Mouse (Mus musculus) heart, embryonic 11.5 days (tissue): Measurements from ENCODE around the gene Naf1. TPM values are rescaled to one million over a fixed set of nuclear protein-coding genes. Genes with fewer than 3 reads are reported as not detected.
A peak's percentile ranks its signal among the peaks of the same experiment; 100 is the strongest.

Experiments used
- ATAC-seq: fragments of 200-750 bp; cut with Nextera tagmentation; replicated peaks from 2 replicates; pipeline ENCODE4 v1.8.0; 2017; ENCODE audit warnings: moderate library complexity; ENCODE audit not compliant: insufficient number of reproducible peaks, low FRiP score, low TSS enrichment
- H3K27ac ChIP-seq: fragments of 300-500 bp; sonication (generic); 2 replicates; pipeline ENCODE4 v1.5.1; 2014; ENCODE audit warnings: mild to moderate bottlenecking, low read depth, low read length
- H3K27me3 ChIP-seq: fragments of 300-500 bp; sonication (generic); 2 replicates; pipeline ENCODE4 v1.6.1; 2014; ENCODE audit warnings: mild to moderate bottlenecking, low read length, mixed read lengths; ENCODE audit not compliant: control insufficient read depth, insufficient read depth
- H3K36me3 ChIP-seq: fragments of 300-500 bp; sonication (generic); 2 replicates; pipeline ENCODE4 v1.6.1; 2014; ENCODE audit warnings: mild to moderate bottlenecking, low read length, moderate library complexity, mixed read lengths; ENCODE audit not compliant: control insufficient read depth, insufficient read depth
- H3K4me1 ChIP-seq: fragments of 300-500 bp; sonication (generic); 2 replicates; pipeline ENCODE4 v1.6.1; 2014; ENCODE audit warnings: low read length; ENCODE audit not compliant: control insufficient read depth, insufficient read depth
- H3K4me2 ChIP-seq: fragments of 300-500 bp; sonication (generic); 2 replicates; pipeline ENCODE4 v1.6.1; 2014; ENCODE audit warnings: mild to moderate bottlenecking, moderate library complexity
- H3K4me3 ChIP-seq: fragments of 300-500 bp; sonication (generic); 2 replicates; pipeline ENCODE4 v1.5.1; 2014; ENCODE audit warnings: low read depth, low read length
- H3K9ac ChIP-seq: fragments of 300-500 bp; sonication (generic); 2 replicates; pipeline ENCODE4 v1.6.1; 2014; ENCODE audit warnings: mild to moderate bottlenecking, low read depth, low read length, moderate library complexity
- H3K9me3 ChIP-seq: fragments of 300-500 bp; sonication (generic); replicated peaks from 2 replicates; pipeline ENCODE4 v1.6.1; 2016; ENCODE audit warnings: low read length; ENCODE audit not compliant: control insufficient read depth
- WGBS: fragments of 180-500 bp; shearing (Covaris S2); extraction: QIAGEN DNeasy Blood & Tissue Kit; methylation state at CpG from one replicate; pipeline ENCODE4 v1.1.7; 2014; ENCODE audit not compliant: insufficient replicate concordance; 5-methylcytosine and 5-hydroxymethylcytosine counted together
- polyA plus RNA-seq: library from polyadenylated mRNA; unstranded; fragments of >200 nt; fragmentation: Nextera tagmentation; extraction: Ambion mirVana; gene quantifications from 2 replicates; pipeline ENCODE4 v1.2.1, GENCODE M21; 2014

The Naf1 gene
- polyA plus RNA-seq, 1 experiment from 2014 or later = 3.4 TPM

- no peaks in the 10 kb centered on the region for H3K9me3 ChIP-seq
- H3K4me3 ChIP-seq = no peak overlapping the region
- no peaks in the 10 kb centered on the region for H3K27me3 ChIP-seq
- no peak overlapping the region for H3K4me2 ChIP-seq
- no peaks in the 10 kb centered on the region for H3K4me1 ChIP-seq
- H3K27ac ChIP-seq = no peak overlapping the region
- no peaks in the 10 kb centered on the region for H3K36me3 ChIP-seq
- H3K9ac ChIP-seq = no peak overlapping the region
- ATAC-seq = no peak
- 74% methylated on average over 2 of the region's 2 CpGs for WGBS
Measured at GRCm38 (mm10) chr8:66891879-66892278, 31.9 kb downstream of the Naf1 start.

DNA sequence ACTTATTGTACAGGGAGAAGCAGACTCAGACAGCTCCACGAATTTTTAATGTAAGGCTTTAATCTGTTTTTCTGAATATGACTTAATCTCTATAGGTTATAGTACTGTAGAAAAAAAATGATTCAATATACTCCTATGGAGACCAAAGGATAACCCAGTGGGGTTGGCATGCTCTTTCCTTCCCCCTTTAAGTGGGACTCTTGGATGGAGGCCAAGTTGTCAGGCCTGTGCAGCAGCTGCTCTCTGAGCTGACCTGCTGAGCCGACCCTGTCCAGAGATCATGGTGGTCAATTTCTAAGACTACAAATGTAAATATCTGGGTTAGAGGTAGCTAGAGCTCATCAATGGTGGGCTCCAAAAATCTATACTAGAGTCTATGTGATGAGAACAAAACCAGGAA is 45.0 kb downstream of the Naf1 start:
- H3K4me3 ChIP-seq = no peak overlapping the region
- no peak overlapping the region for H3K27ac ChIP-seq
- no peaks in the 10 kb centered on the region for H3K27me3 ChIP-seq
- WGBS = 64% methylated on average over 2 of the region's 2 CpGs
- no peak overlapping the region for H3K4me2 ChIP-seq
- H3K4me1 ChIP-seq = 0 out of 2 replicates have a peak, but pooled peaks cover 2% of the 10 kb centered on the region
- ATAC-seq = no peak
- H3K36me3 ChIP-seq = no peaks in the 10 kb centered on the region
- H3K9ac ChIP-seq = no peak overlapping the region
- no peaks in the 10 kb centered on the region for H3K9me3 ChIP-seq

DNA sequence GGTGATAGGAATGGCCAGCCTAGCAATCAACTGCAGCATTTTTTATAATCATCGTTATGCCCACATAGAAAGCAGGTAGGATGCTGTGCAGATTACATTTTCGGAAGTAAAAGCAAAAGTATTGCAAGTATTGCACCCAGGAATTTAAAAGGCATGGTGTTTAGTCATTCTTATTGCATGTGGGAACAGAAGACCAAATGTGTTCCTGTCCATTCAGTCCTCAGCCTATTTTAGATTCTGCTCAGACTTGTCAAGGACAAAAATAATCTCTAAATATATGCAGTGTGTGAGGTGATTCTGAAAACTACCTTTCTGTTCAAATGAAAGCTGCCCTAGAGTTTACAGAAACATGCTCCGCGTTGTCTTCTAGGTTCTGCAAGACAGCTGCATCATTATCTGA is 45.5 kb downstream of the Naf1 start:
- no peak overlapping the region for H3K4me3 ChIP-seq
- no peak overlapping the region for H3K4me2 ChIP-seq
- no peak overlapping the region for H3K9ac ChIP-seq
- H3K36me3 ChIP-seq = no peaks in the 10 kb centered on the region
- no peak overlapping the region for H3K27ac ChIP-seq
- ATAC-seq = no peak
- H3K27me3 ChIP-seq = no peaks in the 10 kb centered on the region
- no peaks in the 10 kb centered on the region for H3K9me3 ChIP-seq
- WGBS = 84% methylated on average over 4 of the region's 4 CpGs
- H3K4me1 ChIP-seq = 0 out of 2 replicates have a peak, but pooled peaks cover 2% of the 10 kb centered on the region

DNA sequence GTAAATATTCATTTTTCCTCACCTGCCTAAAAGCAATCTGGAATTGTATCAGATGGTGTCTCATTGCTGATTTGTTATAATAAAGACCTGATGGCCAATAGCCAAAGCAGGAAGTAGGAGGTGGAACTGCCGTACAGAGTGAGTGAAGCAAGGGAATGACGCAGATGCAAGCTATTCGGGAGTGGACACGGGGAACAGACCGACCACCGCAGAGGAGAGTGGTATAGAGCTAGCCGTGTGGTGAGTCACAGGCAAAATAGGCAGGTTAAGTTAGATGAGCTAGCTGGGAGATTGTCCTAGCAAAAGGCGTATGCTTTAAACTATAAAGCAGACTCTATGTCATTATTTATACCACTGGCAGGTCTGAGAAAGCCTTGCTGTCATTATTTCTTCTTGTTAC is 46.1 kb downstream of the Naf1 start:
- ATAC-seq = no peak
- H3K9ac ChIP-seq = no peak overlapping the region
- H3K27me3 ChIP-seq = no peaks in the 10 kb centered on the region
- H3K27ac ChIP-seq = no peak overlapping the region
- no peak overlapping the region for H3K4me2 ChIP-seq
- H3K36me3 ChIP-seq = no peaks in the 10 kb centered on the region
- 0 out of 2 replicates have a peak, but pooled peaks cover 2% of the 10 kb centered on the region for H3K4me1 ChIP-seq
- no peak overlapping the region for H3K4me3 ChIP-seq
- 78% methylated on average over 8 of the region's 8 CpGs for WGBS
- no peaks in the 10 kb centered on the region for H3K9me3 ChIP-seq

- Histone ChIP-seq H3K9me3 (no peaks in the 10 kb centered on the region), H3K4me2 (peak overlapping the region; percentile 49), H3K27me3 (no peaks in the 10 kb centered on the region), H3K9ac (no peak overlapping the region), H3K27ac (no peak overlapping the region), H3K4me1 (no peaks in the 10 kb centered on the region), H3K4me3 (no peak overlapping the region; the same call in 1 of the 2 replicates), H3K36me3 (no peaks in the 10 kb centered on the region)
- no peak for ATAC-seq
- 23% methylated on average over 6 of the region's 6 CpGs for WGBS
Measured at GRCm38 (mm10) chr8:66910684-66911083, 50.7 kb downstream of the Naf1 start.

DNA sequence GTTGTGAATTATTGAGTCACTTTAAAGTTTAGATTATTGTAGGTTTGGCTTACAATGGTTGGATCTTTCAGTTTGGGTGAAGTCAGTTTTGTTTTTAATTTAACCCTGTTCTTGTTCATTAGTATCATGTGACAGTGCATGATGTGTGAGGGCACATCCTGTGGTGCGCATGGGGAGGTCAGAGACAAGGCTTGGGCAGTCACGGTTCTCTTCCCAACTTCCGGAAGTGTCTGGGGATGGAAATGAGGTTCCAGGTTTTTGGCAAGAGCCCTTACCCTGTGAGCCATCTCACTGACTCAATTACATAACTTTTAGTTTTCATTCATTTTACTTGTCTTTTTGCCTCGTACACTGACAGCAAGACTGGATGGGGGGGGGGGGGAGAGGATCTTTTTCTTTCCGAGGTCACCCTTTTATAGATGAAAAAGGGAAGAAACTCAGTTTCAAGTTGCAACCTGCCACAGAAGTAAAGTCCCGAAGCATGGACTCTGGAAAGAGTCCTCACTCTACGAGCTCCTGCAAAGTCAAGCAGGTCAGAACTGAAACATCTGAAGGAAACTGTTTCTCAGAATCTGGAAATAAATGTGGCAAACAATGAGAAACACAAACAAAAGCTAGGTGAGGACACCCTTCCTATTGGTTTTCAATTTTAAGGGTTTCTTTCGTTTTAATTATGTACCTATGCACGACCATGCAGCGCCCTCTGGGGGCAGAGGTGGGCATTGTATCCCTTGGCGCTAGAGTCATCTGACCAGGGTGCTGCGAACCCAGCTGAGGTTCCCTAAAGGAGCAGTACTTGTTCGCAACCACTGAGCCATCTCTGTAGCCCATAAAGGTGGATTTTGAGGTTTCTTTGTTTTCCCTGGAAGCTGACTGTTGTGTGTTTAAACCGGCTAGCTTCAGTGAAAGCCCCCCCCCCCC is 53.9 kb downstream of the Naf1 start:
- WGBS = 62% methylated on average over 14 of the region's 14 CpGs
- no peaks in the 10 kb centered on the region for H3K36me3 ChIP-seq
- no peaks in the 10 kb centered on the region for H3K9me3 ChIP-seq
- no peak overlapping the region for H3K4me2 ChIP-seq
- ATAC-seq = no peak
- no peaks in the 10 kb centered on the region for H3K27me3 ChIP-seq
- H3K4me3 ChIP-seq = no peak overlapping the region
- no peak overlapping the region for H3K9ac ChIP-seq
- no peaks in the 10 kb centered on the region for H3K4me1 ChIP-seq
- H3K27ac ChIP-seq = no peak overlapping the region

DNA sequence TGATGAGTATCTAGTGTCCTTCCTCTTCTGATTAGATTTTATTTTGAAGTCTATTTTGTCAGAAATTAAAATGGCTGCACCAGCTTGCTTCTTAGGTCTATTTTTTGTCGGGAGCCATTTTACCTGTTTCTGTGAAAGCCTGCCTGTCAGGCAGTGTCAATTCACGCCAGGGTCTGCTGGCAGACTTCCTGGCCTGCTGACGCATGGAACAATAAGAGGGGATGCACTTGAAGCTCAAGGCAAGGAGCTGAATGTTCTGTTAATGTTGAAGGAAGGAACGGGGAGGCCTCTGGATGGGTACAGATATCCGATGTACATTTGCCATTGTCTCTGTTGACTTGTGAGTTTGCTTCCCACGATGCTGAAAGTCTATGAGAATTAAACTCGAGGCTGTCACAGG is 56.0 kb downstream of the Naf1 start:
- H3K27me3 ChIP-seq = no peaks in the 10 kb centered on the region

DNA sequence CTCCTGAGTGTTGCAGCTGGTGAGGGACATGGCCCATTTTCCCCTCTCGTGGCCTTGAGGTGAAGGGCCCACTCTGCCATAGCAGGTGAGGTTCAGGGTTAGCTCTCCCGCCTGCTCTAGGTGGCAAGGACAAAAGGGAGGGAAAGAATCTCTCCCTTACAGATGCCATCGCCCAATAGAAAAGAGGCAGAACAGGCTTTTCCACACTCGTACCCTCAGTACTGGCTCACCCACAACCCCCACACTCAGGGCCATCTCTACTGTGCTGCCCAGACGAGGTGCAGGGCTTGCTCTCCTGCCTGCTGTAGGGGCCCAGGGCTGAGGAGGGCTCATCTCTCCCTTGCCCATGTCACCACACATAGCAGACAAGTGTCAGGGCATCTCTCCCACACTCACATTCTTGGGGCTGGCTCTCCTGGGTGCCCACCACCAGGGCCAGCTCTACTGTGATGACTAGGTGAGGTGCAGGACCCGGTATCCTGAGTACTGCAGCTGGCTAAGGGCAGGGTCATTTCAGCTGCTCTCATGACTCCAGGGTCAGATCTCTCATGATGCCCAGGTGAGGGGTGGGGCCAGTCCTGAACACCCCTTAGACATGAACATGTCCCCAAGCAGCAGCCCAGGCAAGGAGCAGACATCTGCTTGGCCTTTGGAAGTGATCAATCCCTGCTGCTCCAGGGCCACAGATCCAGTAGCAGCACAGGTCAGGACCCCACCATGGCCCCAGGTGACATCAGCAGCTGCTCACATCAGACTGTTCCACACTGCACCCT is 57.9 kb downstream of the Naf1 start:
- no peak overlapping the region for H3K27ac ChIP-seq
- no peak overlapping the region for H3K9ac ChIP-seq
- no peaks in the 10 kb centered on the region for H3K9me3 ChIP-seq
- H3K4me1 ChIP-seq = no peaks in the 10 kb centered on the region
- no peak overlapping the region for H3K4me3 ChIP-seq
- WGBS = 68% methylated on average over 6 of the region's 6 CpGs
- peak; percentile 72 for ATAC-seq
- no peaks in the 10 kb centered on the region for H3K36me3 ChIP-seq
- H3K4me2 ChIP-seq = no peak overlapping the region
- H3K27me3 ChIP-seq = no peaks in the 10 kb centered on the region

More for the DNA sequence above, 56.0 kb downstream of the Naf1 start:
- H3K4me3 ChIP-seq = no peak overlapping the region
- WGBS = 49% methylated on average over 7 of the region's 7 CpGs
- no peak overlapping the region for H3K9ac ChIP-seq
- H3K4me1 ChIP-seq = no peaks in the 10 kb centered on the region
- no peak for ATAC-seq
- H3K9me3 ChIP-seq = no peaks in the 10 kb centered on the region
- H3K27ac ChIP-seq = no peak overlapping the region
- H3K4me2 ChIP-seq = no peak overlapping the region
- H3K36me3 ChIP-seq = no peaks in the 10 kb centered on the region
